Mouse (Mus musculus): ENCODE measurements around the gene Inhba. TPM values are rescaled to one million over a fixed set of nuclear protein-coding genes. Genes with fewer than 3 reads are reported as not detected.

Gene Inhba
- polyA plus RNA-seq (2015; fragmentation: Nextera tagmentation; extraction: Ambion mirVana): 17.2 and 23.2 TPM in 2 replicates

DNA sequence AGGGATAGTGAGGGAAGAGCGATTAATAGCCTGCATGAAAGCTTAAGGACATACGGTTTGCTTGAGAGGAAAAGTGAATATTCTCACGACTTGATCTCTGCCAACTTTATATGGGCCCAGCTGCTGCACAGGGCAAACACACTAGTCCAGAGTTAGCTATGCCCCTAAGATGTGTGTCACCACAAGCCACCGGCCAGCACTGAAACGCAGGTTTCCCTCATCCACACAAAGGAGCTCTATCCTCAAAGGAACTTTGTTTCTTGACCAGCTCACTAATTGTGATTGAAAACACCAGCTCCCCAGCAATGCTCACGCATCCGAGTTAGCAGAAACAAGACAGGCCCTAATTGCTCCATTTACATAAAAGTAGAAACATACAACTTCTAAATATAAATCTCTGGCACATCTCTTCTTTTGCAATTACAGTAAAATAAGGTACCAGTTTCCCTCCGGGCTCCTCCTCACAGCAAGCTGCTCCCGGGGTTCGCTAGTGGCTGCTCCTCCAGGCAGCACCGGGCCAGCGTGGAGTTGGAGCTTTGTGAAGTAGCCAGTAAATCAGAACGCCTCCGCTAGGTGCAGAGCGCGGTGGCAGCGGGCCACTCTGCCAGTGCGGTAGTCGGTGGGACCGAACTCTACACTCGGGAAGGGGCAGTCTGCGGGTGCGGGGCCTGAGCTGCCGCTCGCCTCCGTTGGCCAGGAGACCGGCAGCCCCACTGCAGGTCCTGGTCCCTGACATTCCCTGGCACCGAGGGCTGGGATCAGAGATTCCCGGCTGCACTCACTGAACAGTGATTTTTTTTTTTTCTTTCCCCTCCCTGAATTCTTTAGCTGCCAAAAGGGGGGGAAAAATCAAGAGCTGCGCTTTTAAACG is at the start of gene Inhba:
TSS of gene Inhba (plus strand) at position 480 of the 871 bp plus-strand sequence.
- H3K9me3 ChIP-seq: no peaks in the 10 kb centered on the region
- ATAC-seq (ENCODE audit: insufficient number of reproducible peaks, low FRiP score, low TSS enrichment, low read depth): no peak
- H3K27me3 ChIP-seq: peaks cover 9% of the 10 kb centered on the region; the same call in 1 of the 2 replicates

DNA sequence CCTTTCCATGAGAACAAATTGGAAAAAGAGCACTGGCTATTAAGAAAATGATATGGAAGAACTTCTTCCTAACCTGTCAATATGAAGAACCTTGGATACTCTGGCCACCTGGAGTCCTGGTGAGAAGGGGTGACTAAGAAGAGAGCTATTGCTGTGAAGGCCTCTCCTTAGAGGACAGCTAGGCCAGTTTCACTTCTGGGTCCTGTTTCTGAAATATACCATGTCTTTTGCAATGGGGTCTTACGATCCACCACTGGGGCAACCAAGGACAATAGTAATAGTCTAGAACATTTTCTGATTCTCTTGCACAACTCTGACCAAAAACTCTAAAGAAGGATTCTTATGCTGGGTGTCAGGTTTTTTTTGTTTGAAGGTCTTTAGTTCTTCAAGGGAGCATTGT is 35.1 kb upstream of the Inhba start:
- no peak overlapping the region for H3K27ac ChIP-seq
- no peak for ATAC-seq (ENCODE audit: insufficient number of reproducible peaks, low FRiP score, low TSS enrichment, low read depth)
- 89% methylated on average over 1 of the region's 1 CpGs for WGBS

More for the DNA sequence above, at the start of gene Inhba:
- Histone ChIP-seq H3K36me3 (no peaks in the 10 kb centered on the region), H3K4me1 (peaks cover 21% of the 10 kb centered on the region), H3K4me2 (peak within 1 kb of the TSS; percentile 90), H3K27ac (peak within 1 kb of the TSS; percentile 67), H3K4me3 (peak within 1 kb of the TSS; percentile 50), H3K9ac (peak within 1 kb of the TSS; percentile 15)
- 7% methylated on average over 31 of the region's 31 CpGs for WGBS

DNA sequence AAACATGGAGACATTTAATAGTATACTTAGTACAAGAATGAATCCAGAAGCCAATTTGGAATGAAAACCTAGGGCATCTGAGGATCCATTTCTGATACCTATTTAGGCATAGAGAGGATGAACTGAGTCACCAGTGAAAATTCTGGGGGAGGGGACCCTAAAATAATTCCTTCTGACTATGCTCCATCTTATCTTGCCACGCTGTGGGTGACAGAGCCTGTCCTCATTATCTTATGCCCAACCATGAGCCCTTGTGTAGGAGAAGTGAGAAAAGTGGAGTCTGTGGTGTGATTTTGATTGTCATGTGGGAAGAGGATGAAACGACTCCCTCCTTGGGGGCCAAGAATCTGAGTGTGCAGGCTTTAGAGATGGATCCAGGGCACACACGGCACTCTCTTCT is 32.1 kb upstream of the Inhba start:
- no peak for ATAC-seq (ENCODE audit: insufficient number of reproducible peaks, low FRiP score, low TSS enrichment, low read depth)
- 75% methylated on average over 3 of the region's 3 CpGs for WGBS
- Histone ChIP-seq H3K27me3 (no peaks in the 10 kb centered on the region), H3K27ac (no peak overlapping the region), H3K4me2 (no peak overlapping the region), H3K9ac (no peak overlapping the region), H3K4me3 (no peak overlapping the region), H3K4me1 (no peaks in the 10 kb centered on the region), H3K9me3 (no peaks in the 10 kb centered on the region), H3K36me3 (no peaks in the 10 kb centered on the region)

More for the DNA sequence above, 35.1 kb upstream of the Inhba start:
- no peaks in the 10 kb centered on the region for H3K9me3 ChIP-seq
- no peak overlapping the region for H3K9ac ChIP-seq
- no peak overlapping the region for H3K4me2 ChIP-seq
- no peaks in the 10 kb centered on the region for H3K4me1 ChIP-seq
- H3K4me3 ChIP-seq: no peak overlapping the region
- no peaks in the 10 kb centered on the region for H3K27me3 ChIP-seq
- no peaks in the 10 kb centered on the region for H3K36me3 ChIP-seq

DNA sequence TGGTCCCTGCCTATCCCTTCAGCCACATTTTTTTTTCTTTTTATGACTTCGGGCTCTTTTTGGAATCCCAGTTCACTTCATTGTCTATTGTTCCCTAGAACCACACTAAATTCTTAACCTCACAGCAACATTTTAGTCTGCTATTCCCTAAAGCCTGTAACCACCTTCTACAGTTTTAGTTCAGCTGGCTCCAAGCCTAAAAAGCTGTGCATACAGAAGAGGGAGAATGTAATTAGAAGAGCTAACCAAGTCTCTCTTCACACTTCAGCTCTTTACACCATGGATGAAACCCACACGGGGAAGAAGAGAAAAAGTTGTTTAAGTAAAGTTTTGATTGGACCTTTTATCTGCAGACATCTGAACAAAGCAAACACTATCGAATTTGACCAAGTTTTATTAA is 29.6 kb upstream of the Inhba start:
- Histone ChIP-seq H3K9me3 (no peaks in the 10 kb centered on the region), H3K27ac (no peak overlapping the region), H3K9ac (no peak overlapping the region), H3K27me3 (no peaks in the 10 kb centered on the region), H3K4me2 (no peak overlapping the region), H3K36me3 (no peaks in the 10 kb centered on the region), H3K4me1 (no peaks in the 10 kb centered on the region), H3K4me3 (no peak overlapping the region)
- WGBS: 69% methylated on average over 3 of the region's 3 CpGs
- ATAC-seq (ENCODE audit: insufficient number of reproducible peaks, low FRiP score, low TSS enrichment, low read depth): no peak

DNA sequence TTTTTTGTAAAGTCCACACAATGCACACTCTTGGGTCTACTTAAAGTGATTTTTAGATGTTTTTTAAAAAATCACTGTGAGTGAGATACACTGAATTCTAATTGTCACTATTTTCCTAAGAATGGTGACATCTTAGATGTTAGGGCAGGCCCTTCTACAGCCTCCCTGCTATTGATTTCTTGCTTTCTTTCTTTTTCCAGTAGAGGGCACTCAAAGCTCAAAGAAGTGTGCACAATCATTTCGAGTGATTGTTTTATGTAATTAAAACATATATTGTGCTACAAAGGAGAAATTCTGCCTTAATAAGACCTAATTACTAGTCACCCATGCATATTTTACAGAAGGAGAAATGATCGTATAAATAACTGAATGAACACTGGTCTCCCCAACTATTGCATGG is 25.9 kb upstream of the Inhba start:
- H3K9ac ChIP-seq: no peak overlapping the region
- no peak for ATAC-seq (ENCODE audit: insufficient number of reproducible peaks, low FRiP score, low TSS enrichment, low read depth)
- no peak overlapping the region for H3K27ac ChIP-seq
- H3K4me3 ChIP-seq: no peak overlapping the region
- no peak overlapping the region for H3K4me2 ChIP-seq
- no peaks in the 10 kb centered on the region for H3K4me1 ChIP-seq
- H3K27me3 ChIP-seq: no peaks in the 10 kb centered on the region
- H3K36me3 ChIP-seq: no peaks in the 10 kb centered on the region
- H3K9me3 ChIP-seq: no peaks in the 10 kb centered on the region
- WGBS: 67% methylated on average over 2 of the region's 2 CpGs

DNA sequence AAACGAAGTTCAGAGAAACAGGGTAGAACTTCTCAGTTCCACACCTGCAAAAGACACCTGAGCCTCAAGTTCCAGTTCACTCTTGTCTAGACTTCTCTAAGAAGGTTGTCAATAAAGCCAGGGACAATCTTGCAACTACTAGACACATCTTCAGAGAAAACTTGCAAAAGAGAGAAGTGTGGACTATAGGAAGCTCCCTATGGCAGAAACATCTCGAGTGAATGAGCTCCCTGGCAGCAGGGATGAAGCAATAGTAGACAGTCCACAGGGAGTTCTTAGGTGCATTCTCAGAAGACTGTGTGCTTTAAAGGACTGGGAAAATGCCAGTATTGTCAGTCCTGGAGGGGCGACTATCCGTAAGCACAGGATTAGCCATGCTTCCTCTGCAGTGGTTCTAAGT is 25.5 kb upstream of the Inhba start:
- no peak overlapping the region for H3K4me3 ChIP-seq
- no peaks in the 10 kb centered on the region for H3K27me3 ChIP-seq
- no peak overlapping the region for H3K4me2 ChIP-seq
- H3K4me1 ChIP-seq: no peaks in the 10 kb centered on the region
- 85% methylated on average over 4 of the region's 4 CpGs for WGBS
- no peak overlapping the region for H3K9ac ChIP-seq
- H3K27ac ChIP-seq: no peak overlapping the region
- ATAC-seq (ENCODE audit: insufficient number of reproducible peaks, low FRiP score, low TSS enrichment, low read depth): no peak
- H3K36me3 ChIP-seq: no peaks in the 10 kb centered on the region
- H3K9me3 ChIP-seq: no peaks in the 10 kb centered on the region

DNA sequence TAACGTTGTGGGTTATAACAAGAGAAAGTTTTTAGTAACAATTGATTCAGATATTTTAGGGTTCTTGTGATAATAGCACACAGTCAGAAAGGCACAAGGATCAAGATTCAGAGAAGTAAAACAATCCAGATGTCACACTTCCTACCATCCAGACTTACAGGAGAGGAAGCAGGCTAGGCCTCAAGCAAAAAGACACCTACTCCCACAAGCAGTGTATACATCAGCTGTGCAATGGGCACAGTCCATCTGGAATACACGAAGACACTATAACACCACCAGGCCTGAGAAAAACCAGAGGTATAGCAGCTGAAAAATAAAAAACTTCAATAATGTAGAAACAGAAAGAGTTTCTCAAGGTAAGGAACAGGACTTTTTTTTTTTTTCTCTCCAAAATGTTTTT is 16.3 kb upstream of the Inhba start:
- Histone ChIP-seq H3K27me3 (no peaks in the 10 kb centered on the region), H3K9ac (no peak overlapping the region), H3K4me3 (no peak overlapping the region), H3K4me1 (no peaks in the 10 kb centered on the region), H3K9me3 (no peaks in the 10 kb centered on the region), H3K4me2 (no peak overlapping the region), H3K27ac (no peak overlapping the region), H3K36me3 (no peaks in the 10 kb centered on the region)
- WGBS: 62% methylated on average over 2 of the region's 2 CpGs
- no peak for ATAC-seq (ENCODE audit: insufficient number of reproducible peaks, low FRiP score, low TSS enrichment, low read depth)

DNA sequence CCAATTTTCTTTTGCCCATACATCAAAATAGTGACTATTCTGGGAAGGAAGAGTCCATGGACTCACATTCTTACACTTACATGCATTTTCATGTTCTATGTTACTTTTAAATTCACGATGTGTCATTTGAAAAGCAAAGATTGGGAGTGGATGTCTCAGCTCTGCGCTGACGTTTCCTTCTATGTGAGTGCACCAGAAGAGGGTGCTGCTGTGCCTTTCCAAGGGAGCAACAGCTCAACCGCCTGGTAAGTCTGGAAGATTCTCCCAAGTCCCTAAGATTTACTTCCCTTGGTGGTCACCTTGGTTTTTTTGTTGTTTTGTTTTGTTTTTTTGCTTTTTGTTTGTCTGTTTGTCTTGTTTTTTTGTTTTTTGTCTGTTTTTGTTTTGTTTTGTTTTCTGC is 6.1 kb upstream of the Inhba start:
- ATAC-seq (ENCODE audit: insufficient number of reproducible peaks, low FRiP score, low TSS enrichment, low read depth): no peak
- Histone ChIP-seq H3K9me3 (no peaks in the 10 kb centered on the region), H3K36me3 (no peaks in the 10 kb centered on the region), H3K4me1 (no peaks in the 10 kb centered on the region), H3K27ac (no peak overlapping the region), H3K4me3 (no peak overlapping the region), H3K27me3 (no peaks in the 10 kb centered on the region), H3K9ac (no peak overlapping the region), H3K4me2 (no peak overlapping the region)
- 7% methylated on average over 4 of the region's 4 CpGs for WGBS

DNA sequence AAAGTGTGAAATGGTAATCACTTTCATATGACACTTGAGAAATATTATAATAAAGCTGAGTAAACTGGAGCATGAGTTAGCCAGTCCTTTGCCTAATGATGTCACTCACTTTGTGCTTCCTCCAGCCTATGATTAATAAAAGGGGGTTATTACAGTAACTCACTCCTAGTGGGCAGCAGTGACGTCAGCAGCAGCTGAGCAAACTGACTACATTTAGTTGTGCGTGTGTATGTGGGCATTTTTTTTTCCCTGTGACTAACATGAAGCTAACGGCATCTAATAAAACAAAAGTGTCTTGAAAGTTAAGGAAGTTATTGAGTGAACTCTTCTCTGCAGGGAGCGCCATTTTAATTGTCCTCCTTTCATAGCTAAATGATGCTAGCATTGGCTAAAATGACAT is 3.9 kb upstream of the Inhba start:
- Histone ChIP-seq H3K36me3 (no peaks in the 10 kb centered on the region), H3K27me3 (no peaks in the 10 kb centered on the region), H3K27ac (no peak overlapping the region), H3K4me3 (no peak overlapping the region), H3K9ac (no peak overlapping the region), H3K9me3 (no peaks in the 10 kb centered on the region), H3K4me2 (no peak overlapping the region), H3K4me1 (peaks cover 12% of the 10 kb centered on the region)
- ATAC-seq (ENCODE audit: insufficient number of reproducible peaks, low FRiP score, low TSS enrichment, low read depth): no peak
- WGBS: 36% methylated on average over 4 of the region's 4 CpGs

DNA sequence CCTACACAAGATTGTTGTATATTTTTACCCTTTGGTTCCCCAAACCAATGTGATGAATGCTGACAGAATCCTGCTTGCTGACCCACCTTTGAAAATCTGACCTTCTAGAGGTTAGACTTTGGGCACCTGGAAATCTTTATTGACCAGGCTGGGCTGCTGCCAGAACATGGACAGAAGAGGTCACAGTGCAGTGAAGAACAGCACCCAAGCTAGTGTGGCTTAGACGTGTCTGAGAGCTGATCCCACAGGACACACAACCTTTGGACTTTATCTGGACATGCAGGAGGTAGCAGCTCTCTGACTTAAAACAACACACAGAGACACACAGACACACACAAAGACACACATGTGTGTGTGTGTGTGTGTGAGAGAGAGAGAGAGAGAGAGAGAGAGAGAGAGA is 3.3 kb upstream of the Inhba start:
- Histone ChIP-seq H3K9me3 (no peaks in the 10 kb centered on the region), H3K4me3 (no peak overlapping the region)
- ATAC-seq (ENCODE audit: insufficient number of reproducible peaks, low FRiP score, low TSS enrichment, low read depth): no peak

DNA sequence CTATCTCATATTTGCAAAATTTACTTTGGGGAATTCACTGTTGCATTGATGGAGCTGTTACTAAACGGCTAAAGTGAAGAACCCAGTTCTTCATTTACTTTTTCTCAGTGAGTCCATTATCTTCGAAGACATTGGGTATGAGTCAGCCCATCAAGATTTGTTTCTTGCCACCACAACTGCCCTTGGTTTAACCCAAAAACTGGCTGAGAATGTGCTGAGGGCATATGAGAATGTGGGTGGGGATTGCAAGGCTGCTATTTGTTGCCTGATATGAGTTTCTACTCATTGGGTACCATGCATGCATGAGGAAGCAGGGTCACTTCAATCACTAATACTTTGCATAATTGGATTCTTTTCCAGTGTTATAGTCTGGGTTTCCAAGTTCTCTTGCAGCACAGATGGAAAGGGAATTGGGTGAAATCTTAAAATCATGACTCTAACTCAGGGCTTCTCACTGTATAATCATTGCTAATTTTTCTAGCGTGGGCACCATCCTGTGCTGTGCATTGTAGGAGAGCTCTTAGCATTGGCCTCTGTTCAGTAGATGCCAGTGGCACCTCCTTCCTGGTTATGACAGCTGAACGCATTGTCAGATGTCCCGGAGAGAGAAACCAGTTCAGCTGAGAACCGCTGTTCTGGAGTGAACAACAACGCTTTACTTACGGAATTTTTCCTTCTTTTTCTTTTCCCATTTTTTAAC is 1.7 kb upstream of the Inhba start:
- H3K9ac ChIP-seq: no peak overlapping the region
- no peak overlapping the region for H3K27ac ChIP-seq
- no peaks in the 10 kb centered on the region for H3K36me3 ChIP-seq
- H3K9me3 ChIP-seq: no peaks in the 10 kb centered on the region
- WGBS: 91% methylated on average over 8 of the region's 8 CpGs
- no peak for ATAC-seq (ENCODE audit: insufficient number of reproducible peaks, low FRiP score, low TSS enrichment, low read depth)
- H3K27me3 ChIP-seq: no peaks in the 10 kb centered on the region
- no peak overlapping the region for H3K4me2 ChIP-seq
- H3K4me1 ChIP-seq: peaks cover 19% of the 10 kb centered on the region
- H3K4me3 ChIP-seq: no peak overlapping the region

More for the DNA sequence above, 3.3 kb upstream of the Inhba start:
- WGBS: 56% methylated on average over 1 of the region's 1 CpGs
- no peaks in the 10 kb centered on the region for H3K36me3 ChIP-seq
- H3K27me3 ChIP-seq: no peaks in the 10 kb centered on the region
- no peak overlapping the region for H3K4me2 ChIP-seq
- no peak overlapping the region for H3K27ac ChIP-seq
- H3K4me1 ChIP-seq: peaks cover 18% of the 10 kb centered on the region
- H3K9ac ChIP-seq: no peak overlapping the region

DNA sequence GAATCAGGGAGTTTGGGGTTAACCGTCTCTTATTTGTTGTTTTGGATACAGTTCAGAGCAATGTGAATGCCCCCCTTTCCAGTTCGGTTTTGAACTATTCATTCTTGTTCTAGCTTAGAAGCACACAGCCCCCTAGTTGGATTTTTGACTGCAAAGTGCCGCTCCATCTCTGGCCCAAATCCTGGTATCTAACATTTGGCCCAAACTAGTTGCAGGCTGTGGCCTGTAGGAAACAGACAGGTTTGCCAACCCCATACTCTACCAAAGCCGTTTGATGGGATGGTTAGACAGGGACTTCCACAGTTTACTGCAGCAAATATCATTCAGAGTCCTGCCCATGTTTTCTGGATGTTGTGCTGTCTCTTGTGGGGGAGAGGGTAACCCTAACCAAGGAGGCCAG is 1.1 kb upstream of the Inhba start:
- H3K4me3 ChIP-seq: no peak overlapping the region
- H3K4me1 ChIP-seq: peaks cover 19% of the 10 kb centered on the region
- H3K27ac ChIP-seq: no peak overlapping the region
- ATAC-seq (ENCODE audit: insufficient number of reproducible peaks, low FRiP score, low TSS enrichment, low read depth): no peak
- peaks cover 2% of the 10 kb centered on the region; the same call in 1 of the 2 replicates for H3K27me3 ChIP-seq
- no peaks in the 10 kb centered on the region for H3K36me3 ChIP-seq
- WGBS: 72% methylated on average over 4 of the region's 4 CpGs
- H3K9me3 ChIP-seq: no peaks in the 10 kb centered on the region
- H3K9ac ChIP-seq: no peak overlapping the region
- no peak overlapping the region for H3K4me2 ChIP-seq
